Mouse (Mus musculus): ENCODE measurements around the gene Sgcg. TPM values are rescaled to one million over a fixed set of nuclear protein-coding genes. Genes with fewer than 3 reads are reported as not detected.

Gene Sgcg
- polyA plus RNA-seq, 1 experiment from 2014 or later, result 2.6 TPM

GRCm38 (mm10) chr14:61224387-61225077, 33.8 kb downstream of the Sgcg start:
- no peaks in the 10 kb centered on the region for H3K4me1 ChIP-seq (ENCODE audit: control insufficient read depth, insufficient read depth, low read length)
- no peak overlapping the region for H3K9ac ChIP-seq (ENCODE audit: low read depth, low read length)
- no peaks in the 10 kb centered on the region for H3K27me3 ChIP-seq (ENCODE audit: control insufficient read depth, insufficient read depth, low read length)
- 81% methylated on average over 5 of the region's 5 CpGs for WGBS (ENCODE audit: insufficient replicate concordance)
- H3K4me2 ChIP-seq, result no peak overlapping the region
- no peak overlapping the region for H3K4me3 ChIP-seq (ENCODE audit: low read depth, low read length)
- H3K9me3 ChIP-seq (replicated peaks; ENCODE audit: control insufficient read depth, low read length), result no peaks in the 10 kb centered on the region
- ATAC-seq (replicated peaks; ENCODE audit: insufficient number of reproducible peaks, low FRiP score, low TSS enrichment), result no peak
- no peaks in the 10 kb centered on the region for H3K36me3 ChIP-seq (ENCODE audit: control insufficient read depth, insufficient read depth, low read length)
- H3K27ac ChIP-seq (ENCODE audit: low read depth, low read length), result no peak overlapping the region

- ATAC-seq (replicated peaks; ENCODE audit: insufficient number of reproducible peaks, low FRiP score, low TSS enrichment), result no peak
- Histone ChIP-seq H3K9me3 (replicated peaks; ENCODE audit: control insufficient read depth, low read length) (no peaks in the 10 kb centered on the region), H3K27me3 (ENCODE audit: control insufficient read depth, insufficient read depth, low read length) (no peaks in the 10 kb centered on the region), H3K27ac (ENCODE audit: low read depth, low read length) (no peak overlapping the region), H3K4me1 (ENCODE audit: control insufficient read depth, insufficient read depth, low read length) (no peaks in the 10 kb centered on the region), H3K9ac (ENCODE audit: low read depth, low read length) (no peak overlapping the region), H3K4me3 (ENCODE audit: low read depth, low read length) (no peak overlapping the region), H3K36me3 (ENCODE audit: control insufficient read depth, insufficient read depth, low read length) (no peaks in the 10 kb centered on the region), H3K4me2 (no peak overlapping the region)
- WGBS (ENCODE audit: insufficient replicate concordance), result 49% methylated on average over 4 of the region's 4 CpGs
Measured at GRCm38 (mm10) chr14:61223740-61224139, 34.5 kb downstream of the Sgcg start.

- Histone ChIP-seq H3K27ac (ENCODE audit: low read depth, low read length) (no peak overlapping the region), H3K9me3 (replicated peaks; ENCODE audit: control insufficient read depth, low read length) (no peaks in the 10 kb centered on the region), H3K9ac (ENCODE audit: low read depth, low read length) (no peak overlapping the region), H3K4me2 (no peak overlapping the region), H3K4me1 (ENCODE audit: control insufficient read depth, insufficient read depth, low read length) (no peaks in the 10 kb centered on the region), H3K36me3 (ENCODE audit: control insufficient read depth, insufficient read depth, low read length) (no peaks in the 10 kb centered on the region), H3K27me3 (ENCODE audit: control insufficient read depth, insufficient read depth, low read length) (no peaks in the 10 kb centered on the region), H3K4me3 (ENCODE audit: low read depth, low read length) (no peak overlapping the region)
- no peak for ATAC-seq (replicated peaks; ENCODE audit: insufficient number of reproducible peaks, low FRiP score, low TSS enrichment)
- 43% methylated on average over 6 of the region's 6 CpGs for WGBS (ENCODE audit: insufficient replicate concordance)
Measured at GRCm38 (mm10) chr14:61222506-61222905, 35.8 kb downstream of the Sgcg start.

- no peak overlapping the region for H3K4me3 ChIP-seq (ENCODE audit: low read depth, low read length)
- WGBS (ENCODE audit: insufficient replicate concordance), result 78% methylated on average over 5 of the region's 5 CpGs
- H3K36me3 ChIP-seq (ENCODE audit: control insufficient read depth, insufficient read depth, low read length), result no peaks in the 10 kb centered on the region
- no peak overlapping the region for H3K27ac ChIP-seq (ENCODE audit: low read depth, low read length)
- H3K9ac ChIP-seq (ENCODE audit: low read depth, low read length), result no peak overlapping the region
- H3K4me1 ChIP-seq (ENCODE audit: control insufficient read depth, insufficient read depth, low read length), result no peaks in the 10 kb centered on the region
- ATAC-seq (replicated peaks; ENCODE audit: insufficient number of reproducible peaks, low FRiP score, low TSS enrichment), result no peak
- no peak overlapping the region for H3K4me2 ChIP-seq
- no peaks in the 10 kb centered on the region for H3K27me3 ChIP-seq (ENCODE audit: control insufficient read depth, insufficient read depth, low read length)
- H3K9me3 ChIP-seq (replicated peaks; ENCODE audit: control insufficient read depth, low read length), result no peaks in the 10 kb centered on the region
Measured at GRCm38 (mm10) chr14:61221166-61221565, 37.1 kb downstream of the Sgcg start.

- H3K36me3 ChIP-seq (ENCODE audit: control insufficient read depth, insufficient read depth, low read length), result peaks cover 19% of the 10 kb centered on the region
- 83% methylated on average over 6 of the region's 6 CpGs for WGBS (ENCODE audit: insufficient replicate concordance)
Measured at GRCm38 (mm10) chr14:61211754-61212153, 46.5 kb downstream of the Sgcg start.

GRCm38 (mm10) chr14:61210111-61210510, 48.2 kb downstream of the Sgcg start:
- Histone ChIP-seq H3K27ac (ENCODE audit: low read depth, low read length) (no peak overlapping the region), H3K36me3 (ENCODE audit: control insufficient read depth, insufficient read depth, low read length) (peaks cover 25% of the 10 kb centered on the region), H3K4me1 (ENCODE audit: control insufficient read depth, insufficient read depth, low read length) (no peaks in the 10 kb centered on the region), H3K9me3 (replicated peaks; ENCODE audit: control insufficient read depth, low read length) (no peaks in the 10 kb centered on the region), H3K4me3 (ENCODE audit: low read depth, low read length) (no peak overlapping the region), H3K27me3 (ENCODE audit: control insufficient read depth, insufficient read depth, low read length) (no peaks in the 10 kb centered on the region), H3K9ac (ENCODE audit: low read depth, low read length) (no peak overlapping the region), H3K4me2 (no peak overlapping the region)
- WGBS (ENCODE audit: insufficient replicate concordance), result 83% methylated on average over 5 of the region's 5 CpGs
- no peak for ATAC-seq (replicated peaks; ENCODE audit: insufficient number of reproducible peaks, low FRiP score, low TSS enrichment)

More at GRCm38 (mm10) chr14:61211754-61212153, 46.5 kb downstream of the Sgcg start:
- H3K27me3 ChIP-seq (ENCODE audit: control insufficient read depth, insufficient read depth, low read length), result no peaks in the 10 kb centered on the region
- no peaks in the 10 kb centered on the region for H3K4me1 ChIP-seq (ENCODE audit: control insufficient read depth, insufficient read depth, low read length)
- H3K9me3 ChIP-seq (replicated peaks; ENCODE audit: control insufficient read depth, low read length), result no peaks in the 10 kb centered on the region
- no peak for ATAC-seq (replicated peaks; ENCODE audit: insufficient number of reproducible peaks, low FRiP score, low TSS enrichment)
- H3K27ac ChIP-seq (ENCODE audit: low read depth, low read length), result no peak overlapping the region
- no peak overlapping the region for H3K4me3 ChIP-seq (ENCODE audit: low read depth, low read length)
- no peak overlapping the region for H3K9ac ChIP-seq (ENCODE audit: low read depth, low read length)
- H3K4me2 ChIP-seq, result no peak overlapping the region

GRCm38 (mm10) chr14:61194416-61194815, 63.9 kb downstream of the Sgcg start:
- Histone ChIP-seq H3K9ac (ENCODE audit: low read depth, low read length) (no peak overlapping the region), H3K27ac (ENCODE audit: low read depth, low read length) (no peak overlapping the region), H3K4me3 (ENCODE audit: low read depth, low read length) (no peak overlapping the region), H3K27me3 (ENCODE audit: control insufficient read depth, insufficient read depth, low read length) (no peaks in the 10 kb centered on the region), H3K4me2 (no peak overlapping the region), H3K36me3 (ENCODE audit: control insufficient read depth, insufficient read depth, low read length) (peaks cover 17% of the 10 kb centered on the region), H3K9me3 (replicated peaks; ENCODE audit: control insufficient read depth, low read length) (no peaks in the 10 kb centered on the region), H3K4me1 (ENCODE audit: control insufficient read depth, insufficient read depth, low read length) (no peaks in the 10 kb centered on the region)
- ATAC-seq (replicated peaks; ENCODE audit: insufficient number of reproducible peaks, low FRiP score, low TSS enrichment), result no peak
- WGBS (ENCODE audit: insufficient replicate concordance), result 90% methylated on average over 4 of the region's 4 CpGs

- Histone ChIP-seq H3K27ac (ENCODE audit: low read depth, low read length) (no peak overlapping the region), H3K4me3 (ENCODE audit: low read depth, low read length) (no peak overlapping the region), H3K9ac (ENCODE audit: low read depth, low read length) (no peak overlapping the region), H3K4me1 (ENCODE audit: control insufficient read depth, insufficient read depth, low read length) (no peaks in the 10 kb centered on the region), H3K27me3 (ENCODE audit: control insufficient read depth, insufficient read depth, low read length) (no peaks in the 10 kb centered on the region), H3K9me3 (replicated peaks; ENCODE audit: control insufficient read depth, low read length) (no peaks in the 10 kb centered on the region), H3K4me2 (no peak overlapping the region), H3K36me3 (ENCODE audit: control insufficient read depth, insufficient read depth, low read length) (peaks cover 14% of the 10 kb centered on the region)
- 79% methylated on average over 10 of the region's 10 CpGs for WGBS (ENCODE audit: insufficient replicate concordance)
- ATAC-seq (replicated peaks; ENCODE audit: insufficient number of reproducible peaks, low FRiP score, low TSS enrichment), result no peak
Measured at GRCm38 (mm10) chr14:61192326-61192725, 66.0 kb downstream of the Sgcg start.

GRCm38 (mm10) chr14:61191904-61192303, 66.4 kb downstream of the Sgcg start:
- H3K27me3 ChIP-seq (ENCODE audit: control insufficient read depth, insufficient read depth, low read length), result no peaks in the 10 kb centered on the region
- 83% methylated on average over 7 of the region's 7 CpGs for WGBS (ENCODE audit: insufficient replicate concordance)
- peaks cover 16% of the 10 kb centered on the region for H3K36me3 ChIP-seq (ENCODE audit: control insufficient read depth, insufficient read depth, low read length)
- ATAC-seq (replicated peaks; ENCODE audit: insufficient number of reproducible peaks, low FRiP score, low TSS enrichment), result no peak
- no peak overlapping the region for H3K4me3 ChIP-seq (ENCODE audit: low read depth, low read length)
- no peaks in the 10 kb centered on the region for H3K4me1 ChIP-seq (ENCODE audit: control insufficient read depth, insufficient read depth, low read length)
- no peaks in the 10 kb centered on the region for H3K9me3 ChIP-seq (replicated peaks; ENCODE audit: control insufficient read depth, low read length)
- H3K4me2 ChIP-seq, result no peak overlapping the region
- H3K9ac ChIP-seq (ENCODE audit: low read depth, low read length), result no peak overlapping the region
- H3K27ac ChIP-seq (ENCODE audit: low read depth, low read length), result no peak overlapping the region

Data from heart, embryonic 11.5 days (tissue).